In genomic region chr19:46502069-46502455, GRCm38 (mm10) we compare ENCODE assay signal across 8 mouse cellular contexts. TPM values are rescaled to one million over a fixed set of nuclear protein-coding genes. Genes with fewer than 3 reads are reported as not detected.
DNase-seq lines count a peak whose midpoint lies in the region; ATAC-seq lines count a peak whose summit lies in the region.

No protein-coding gene starts in this region.

- peak overlapping the region; percentile 99 for H3K27ac ChIP-seq in heart, embryonic 11.5 days (ENCODE audit: low read depth, low read length)
- peak overlapping the region; percentile 100 for H3K27ac ChIP-seq in kidney, embryonic 16.5 days (ENCODE audit: low read length)
- H3K27ac ChIP-seq in liver, embryonic 16.5 days (ENCODE audit: low read length): peak overlapping the region; percentile 97

- under 1% methylated on average over 29 of the region's 46 CpGs for WGBS in heart, embryonic 11.5 days (ENCODE audit: insufficient replicate concordance)
- WGBS in kidney, embryonic 16.5 days: under 1% methylated on average over 35 of the region's 46 CpGs
- 0% methylated on average over 45 of the region's 46 CpGs for WGBS in liver, embryonic 16.5 days (ENCODE audit: insufficient replicate concordance)

- H3K4me1 ChIP-seq in heart, embryonic 11.5 days (ENCODE audit: control insufficient read depth, insufficient read depth, low read length): peaks cover 30% of the 10 kb centered on the region
- peaks cover 35% of the 10 kb centered on the region for H3K4me1 ChIP-seq in kidney, embryonic 16.5 days (ENCODE audit: insufficient read depth, low read length)
- peaks cover 45% of the 10 kb centered on the region for H3K4me1 ChIP-seq in liver, embryonic 16.5 days (ENCODE audit: control insufficient read depth, low read depth, low read length)

- no peaks in the 10 kb centered on the region for H3K27me3 ChIP-seq in heart, embryonic 11.5 days (ENCODE audit: control insufficient read depth, insufficient read depth, low read length)
- H3K27me3 ChIP-seq in kidney, embryonic 16.5 days (ENCODE audit: insufficient read depth, low read length): no peaks in the 10 kb centered on the region
- no peaks in the 10 kb centered on the region for H3K27me3 ChIP-seq in liver, embryonic 16.5 days (ENCODE audit: control insufficient read depth, insufficient read depth, low read depth, low read length)

- no peaks in the 10 kb centered on the region for H3K9me3 ChIP-seq in heart, embryonic 11.5 days (replicated peaks; ENCODE audit: control insufficient read depth, low read length)
- no peaks in the 10 kb centered on the region for H3K9me3 ChIP-seq in kidney, embryonic 16.5 days (ENCODE audit: low read length)
- no peaks in the 10 kb centered on the region for H3K9me3 ChIP-seq in liver, embryonic 16.5 days (replicated peaks; ENCODE audit: control insufficient read depth, low read length)

- H3K4me2 ChIP-seq in heart, embryonic 11.5 days: peak overlapping the region; percentile 98
- H3K4me2 ChIP-seq in kidney, embryonic 16.5 days (replicated peaks; ENCODE audit: low read depth, low read length): peak overlapping the region; percentile 79
- H3K4me2 ChIP-seq in liver, embryonic 16.5 days (ENCODE audit: low read depth, low read length): peak overlapping the region; percentile 98

- DNase-seq in 3T3-L1 (ENCODE audit: low read depth, low spot score): peak; percentile 66
- DNase-seq in adipocyte (ENCODE audit: low spot score): peak; percentile 71
- DNase-seq in embryo, embryonic 10 days (ENCODE audit: low spot score): peak; percentile 64
- DNase-seq in retina, postnatal 1 day: peak; percentile 72
- DNase-seq in thymus, postnatal 36 days: peak; percentile 89 to 90

- peak overlapping the region; percentile 85 for H3K4me3 ChIP-seq in heart, embryonic 11.5 days (ENCODE audit: low read depth, low read length)
- peak overlapping the region; percentile 93 for H3K4me3 ChIP-seq in kidney, embryonic 16.5 days (ENCODE audit: low read length)
- peak overlapping the region; percentile 85 for H3K4me3 ChIP-seq in liver, embryonic 16.5 days (ENCODE audit: low read depth, low read length)

- H3K9ac ChIP-seq in heart, embryonic 11.5 days (ENCODE audit: low read depth, low read length): peak overlapping the region; percentile 98
- H3K9ac ChIP-seq in kidney, embryonic 16.5 days (replicated peaks; ENCODE audit: low read length): peak overlapping the region; percentile 99
- peak overlapping the region; percentile 91 for H3K9ac ChIP-seq in liver, embryonic 16.5 days (ENCODE audit: low read depth, low read length)

- no peak; the same call in 1 of the 2 replicates for ATAC-seq in heart, embryonic 11.5 days (replicated peaks; ENCODE audit: insufficient number of reproducible peaks, low FRiP score, low TSS enrichment)
- ATAC-seq in kidney, embryonic 16.5 days (ENCODE audit: low FRiP score, low TSS enrichment): 0 out of 2 replicates have a peak, but pooled peaks have one; percentile 0
- 0 out of 2 replicates have a peak, but pooled peaks have one; percentile 5 for ATAC-seq in liver, embryonic 16.5 days (ENCODE audit: low read depth)

- peaks cover 12% of the 10 kb centered on the region for H3K36me3 ChIP-seq in heart, embryonic 11.5 days (ENCODE audit: control insufficient read depth, insufficient read depth, low read length)
- H3K36me3 ChIP-seq in kidney, embryonic 16.5 days (ENCODE audit: insufficient read depth, low read length): peaks cover 20% of the 10 kb centered on the region
- H3K36me3 ChIP-seq in liver, embryonic 16.5 days (ENCODE audit: control insufficient read depth, insufficient read depth): no peaks in the 10 kb centered on the region; the same call in 1 of the 2 replicates

RNA-seq across cellular contexts. Expression of gene Trim8, which starts 0.6 kb away (rescaled TPM):
- polyA plus RNA-seq in heart, embryonic 11.5 days (2014; fragmentation: Nextera tagmentation; extraction: Ambion mirVana): 18.0 and 18.6 TPM in 2 replicates
- 22.2 and 26.0 TPM in 2 replicates for polyA plus RNA-seq in kidney, embryonic 16.5 days (2015; fragmentation: Nextera tagmentation; extraction: Ambion mirVana)
- polyA plus RNA-seq in liver, embryonic 16.5 days (2015; fragmentation: Nextera tagmentation; extraction: Ambion mirVana): 7.7 and 10.5 TPM in 2 replicates
